12 mouse cellular contexts compared by ENCODE assay signal in genomic region chr3:116191261-116191660, GRCm38 (mm10).
"Had no signal": no experiment of that assay in that cellular context is flagged by ENCODE, and none has a peak within 500 bp of the region (broad histone marks: within the 10 kb centered on the region; RNA-seq: fewer than 3 reads in every experiment).

No protein-coding gene starts in this region.

- ATAC-seq: liver, postnatal 0 days; midbrain, embryonic 13.5 days had no signal

- H3K4me3 ChIP-seq: limb, embryonic 12.5 days; liver, embryonic 13.5 days; midbrain, embryonic 13.5 days had no signal

- H3K27ac ChIP-seq: kidney, postnatal 0 days; limb, embryonic 12.5 days; liver, embryonic 13.5 days; midbrain, embryonic 13.5 days had no signal

- H3K9ac ChIP-seq: limb, embryonic 12.5 days; liver, embryonic 13.5 days; liver, postnatal 0 days; midbrain, embryonic 13.5 days had no signal

- DNase-seq: kidney, adult 11 months; kidney, adult 9 months; kidney, postnatal 36 days; layer of hippocampus, adult 9-11 months; liver; liver, embryonic 13.5 days; liver, postnatal 0 days; thymus, adult 2 months; thymus, postnatal 25 days had no signal

- H3K27me3 ChIP-seq: limb, embryonic 12.5 days; liver, embryonic 13.5 days; midbrain, embryonic 13.5 days had no signal

- H3K9me3 ChIP-seq: limb, embryonic 12.5 days; liver, embryonic 13.5 days; midbrain, embryonic 13.5 days had no signal

- H3K4me1 ChIP-seq: limb, embryonic 12.5 days; liver, embryonic 13.5 days; midbrain, embryonic 13.5 days had no signal

- H3K36me3 ChIP-seq: limb, embryonic 12.5 days; liver, embryonic 13.5 days; midbrain, embryonic 13.5 days had no signal

- H3K4me2 ChIP-seq: limb, embryonic 12.5 days; liver, embryonic 13.5 days; midbrain, embryonic 13.5 days had no signal
